Mouse (Mus musculus): ENCODE measurements around the gene Rps28. TPM values are rescaled to one million over a fixed set of nuclear protein-coding genes. Genes with fewer than 3 reads are reported as not detected.

Gene Rps28
- polyA plus RNA-seq, 1 experiment: 888 TPM

DNA sequence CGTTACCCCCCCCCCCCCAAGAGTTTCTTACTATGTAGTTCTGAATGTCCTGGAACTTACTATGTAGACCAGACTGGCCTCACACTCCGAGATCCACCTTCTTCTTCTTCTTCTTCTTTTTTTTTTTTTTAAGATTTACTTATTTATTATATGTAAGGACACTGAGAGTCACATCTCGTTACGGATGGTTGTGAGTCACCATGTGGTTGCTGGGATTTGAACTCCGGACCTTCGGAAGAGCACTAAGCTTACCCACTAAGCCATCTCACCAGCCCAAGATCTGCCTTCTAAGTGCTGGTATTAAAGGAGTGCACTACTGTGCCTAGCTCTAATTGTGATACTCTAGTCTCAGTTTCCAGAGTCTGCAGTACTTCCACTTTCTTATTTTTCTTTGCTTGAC is 9.0 kb downstream of the Rps28 start:
- no peak for DNase-seq (ENCODE audit: low read depth, low spot score)
- WGBS: 83% methylated on average over 6 of the region's 6 CpGs

DNA sequence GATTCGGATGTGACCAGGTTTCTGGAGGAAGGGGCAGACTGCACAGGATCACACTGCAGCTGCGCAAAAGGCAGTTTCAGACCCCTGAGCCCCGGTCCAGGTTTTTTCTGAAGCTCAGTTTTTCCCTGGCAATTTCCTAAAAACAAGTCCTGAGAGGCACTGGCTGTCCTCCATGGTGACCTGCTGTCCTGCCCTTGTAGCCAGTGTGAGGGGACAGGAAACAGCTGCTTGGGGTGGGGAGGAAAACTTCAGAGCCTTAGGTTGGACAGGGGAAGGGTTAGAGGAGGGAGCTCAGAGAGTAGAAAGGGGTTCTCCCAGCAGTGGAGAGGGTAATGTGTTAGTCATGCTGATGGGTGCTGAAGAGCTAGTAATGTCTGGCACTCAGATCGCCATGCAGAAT is 11.4 kb downstream of the Rps28 start:
- WGBS: 55% methylated on average over 4 of the region's 4 CpGs
- no peak for DNase-seq (ENCODE audit: low read depth, low spot score)

DNA sequence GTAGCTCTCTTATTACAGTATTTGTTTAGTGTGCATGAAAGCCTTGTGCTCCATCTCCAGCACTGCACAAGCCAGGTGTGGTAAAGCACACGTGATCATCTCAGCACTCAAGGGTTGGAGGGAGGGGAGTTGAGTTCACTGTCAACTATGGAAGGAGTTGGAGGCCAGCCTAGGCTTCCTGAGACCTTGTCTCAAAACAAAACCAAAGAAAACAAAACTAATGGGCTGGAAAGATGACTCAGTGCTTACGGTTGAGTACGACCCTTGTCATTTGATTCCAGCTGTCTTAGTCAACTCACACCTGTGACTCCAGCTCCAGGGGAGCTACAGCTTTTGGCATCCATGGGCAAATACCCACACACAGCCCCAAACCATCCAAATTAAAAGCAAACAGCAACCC is 11.9 kb downstream of the Rps28 start:
- WGBS: 13% methylated on average over 3 of the region's 3 CpGs
- no peak for DNase-seq (ENCODE audit: low read depth, low spot score)

DNA sequence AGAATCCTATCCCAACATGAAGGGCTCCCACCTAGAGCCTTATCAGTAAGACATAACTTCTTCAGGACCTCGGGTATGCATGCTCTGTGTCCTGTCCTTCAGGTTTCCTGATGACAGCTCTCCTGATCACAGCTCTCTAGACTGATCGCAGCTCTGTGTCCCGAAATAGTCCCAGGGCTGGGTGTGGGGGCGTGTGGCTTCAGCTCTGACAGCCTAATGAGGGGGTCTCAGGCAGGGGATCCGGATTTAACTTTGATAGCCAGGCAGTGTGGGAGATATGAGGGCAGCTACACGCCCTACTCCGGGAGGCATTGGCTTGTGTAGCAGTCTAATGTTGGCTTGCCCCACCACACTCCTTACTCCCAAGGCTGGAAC is 13.2 kb downstream of the Rps28 start:
- WGBS: 18% methylated on average over 7 of the region's 7 CpGs
- DNase-seq (ENCODE audit: low read depth, low spot score): no peak

DNA sequence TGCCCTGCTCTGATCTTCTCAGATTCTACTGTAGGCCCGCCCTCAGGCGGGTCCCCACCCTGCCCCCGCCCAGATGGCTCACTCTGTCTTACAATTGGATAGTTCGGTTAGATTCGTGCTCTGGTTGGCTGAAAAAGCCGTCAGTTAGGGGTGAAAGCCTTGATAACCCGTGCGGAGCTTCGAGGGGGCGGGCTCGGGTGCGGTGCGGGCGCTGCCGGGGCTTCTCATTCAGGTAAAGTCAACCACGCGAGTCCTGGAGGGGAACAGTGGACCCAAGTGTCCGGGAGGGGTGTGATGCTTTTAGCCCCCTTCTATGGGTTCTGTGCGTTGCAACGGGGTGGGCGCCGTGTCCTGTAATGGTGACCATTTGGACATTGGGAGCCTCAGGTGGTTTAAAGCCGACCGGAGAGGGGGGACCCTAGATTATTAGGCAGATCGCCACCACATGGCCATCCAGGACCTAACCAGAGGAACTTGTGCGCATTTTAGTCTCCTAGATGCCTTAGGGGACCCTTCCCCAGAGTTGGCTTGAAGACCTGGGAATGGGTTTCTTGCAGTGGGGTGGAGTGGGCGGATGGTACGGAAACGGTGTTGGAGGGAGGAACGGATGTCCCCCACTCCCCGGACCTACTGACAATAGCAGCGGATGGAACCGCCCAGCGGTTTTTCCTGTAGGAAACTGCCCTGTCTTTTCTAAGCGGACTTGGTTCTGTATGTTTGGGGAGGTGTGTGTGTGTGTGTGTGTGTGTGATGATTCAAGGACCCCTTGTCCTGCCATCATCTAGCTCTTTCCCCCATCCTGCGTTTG is 13.8 kb downstream of the Rps28 start, which contains the start of gene Kank3:
Gene Kank3, plus strand, starts transcription at position 186 of the 808 bp plus-strand sequence.
- WGBS: 2% methylated on average over 36 of the region's 36 CpGs
- DNase-seq (ENCODE audit: low read depth, low spot score): peak; percentile 95

DNA sequence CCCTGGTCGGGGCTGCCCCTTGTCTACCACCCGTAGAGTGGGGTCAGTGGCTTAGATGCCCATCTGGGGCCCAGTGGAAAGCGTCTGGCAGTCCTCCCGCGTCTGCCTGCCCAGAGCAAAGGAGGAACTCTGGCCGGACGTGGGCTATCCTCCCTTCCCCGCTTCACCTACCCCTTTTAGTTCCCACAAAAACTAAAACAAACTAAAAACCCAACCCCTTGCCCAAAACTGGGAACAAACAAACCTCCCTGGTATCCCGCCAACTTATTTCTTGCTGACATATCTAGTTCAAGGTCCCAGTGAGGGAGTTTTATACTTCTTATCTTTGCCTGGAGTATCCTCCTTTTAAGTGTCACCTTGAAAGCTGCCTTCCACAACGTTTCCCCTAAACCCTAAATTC is 16.2 kb downstream of the Rps28 start:
- 32% methylated on average over 10 of the region's 10 CpGs for WGBS

DNA sequence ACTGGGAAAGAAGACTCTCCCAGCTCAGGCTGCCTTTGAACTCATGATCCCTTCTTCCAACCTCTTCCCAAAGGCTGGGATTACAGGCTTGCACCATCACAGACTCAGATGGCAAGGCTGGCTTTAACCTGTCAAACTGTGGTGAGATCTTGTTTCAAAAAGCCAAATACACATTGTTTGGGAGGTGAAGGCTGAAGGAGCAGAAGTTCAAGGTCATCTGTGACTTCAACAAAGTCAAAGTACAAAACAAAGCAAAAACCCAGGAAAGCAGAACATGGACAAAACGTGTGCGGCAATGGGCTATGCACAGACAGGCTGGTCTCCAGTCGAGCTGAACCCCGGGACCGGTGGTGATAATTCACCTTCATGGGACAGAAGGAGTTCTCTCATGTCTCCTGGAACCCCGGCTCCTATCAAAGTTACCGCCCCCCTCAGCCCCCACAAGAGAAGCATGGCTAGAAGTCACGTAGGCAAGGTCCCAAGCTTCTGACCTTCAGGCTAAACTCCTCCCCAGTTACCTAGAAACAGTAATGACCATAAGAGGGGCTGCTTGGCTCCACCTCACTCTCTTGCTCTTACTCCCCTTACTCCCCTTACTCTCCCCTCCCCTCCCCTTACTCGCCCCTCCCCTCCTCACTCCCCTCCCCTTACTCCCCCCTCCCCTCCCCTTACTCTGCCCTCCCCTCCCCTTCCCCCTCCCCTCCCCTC is 17.0 kb downstream of the Rps28 start:
- WGBS: 58% methylated on average over 8 of the region's 9 CpGs
- no peak for DNase-seq (ENCODE audit: low read depth, low spot score)

More for the DNA sequence above, 16.2 kb downstream of the Rps28 start:
- no peak for DNase-seq (ENCODE audit: low read depth, low spot score)

DNA sequence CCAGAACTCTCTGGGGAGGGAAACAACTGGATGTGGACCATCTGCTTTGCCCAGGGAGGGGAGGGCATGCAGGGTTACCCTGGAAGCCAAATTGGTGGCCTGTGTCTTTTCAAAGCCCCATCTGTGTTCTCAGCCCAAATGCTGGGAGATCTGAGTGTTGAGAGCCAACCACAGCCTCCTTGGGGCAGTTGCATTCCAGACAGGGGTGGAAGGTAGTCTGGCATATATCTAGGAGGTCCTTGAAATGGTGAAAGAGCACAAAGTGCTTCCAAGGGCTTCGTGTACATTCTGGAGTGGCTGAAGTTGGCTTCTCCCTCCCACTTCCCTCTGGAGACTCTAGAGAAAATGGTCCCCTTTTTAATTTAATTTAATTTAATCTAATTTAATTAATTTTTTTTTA is 19.6 kb downstream of the Rps28 start:
- DNase-seq (ENCODE audit: low read depth, low spot score): no peak
- WGBS: 44% methylated on average over 1 of the region's 1 CpGs

DNA sequence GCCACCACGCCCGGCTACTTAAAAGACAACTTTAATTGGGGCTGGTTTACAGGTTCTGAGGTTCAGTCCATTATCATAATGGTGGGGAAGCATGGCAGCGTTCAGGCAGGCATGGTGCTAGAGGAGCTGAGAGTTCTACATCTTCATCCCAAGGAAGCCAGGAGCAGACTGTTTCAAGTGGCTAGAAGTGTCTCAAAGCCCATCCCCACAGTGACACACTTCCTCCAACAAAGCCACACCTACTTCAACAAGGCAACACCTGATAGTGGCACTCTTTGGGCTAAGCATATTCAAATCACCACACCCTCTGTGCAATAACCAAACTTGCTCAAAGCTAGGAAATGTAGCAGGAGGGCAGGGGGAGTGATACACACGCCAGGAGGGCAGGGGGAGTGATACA is 20.2 kb downstream of the Rps28 start:
- no peak for DNase-seq (ENCODE audit: low read depth, low spot score)
- WGBS: 53% methylated on average over 4 of the region's 4 CpGs

DNA sequence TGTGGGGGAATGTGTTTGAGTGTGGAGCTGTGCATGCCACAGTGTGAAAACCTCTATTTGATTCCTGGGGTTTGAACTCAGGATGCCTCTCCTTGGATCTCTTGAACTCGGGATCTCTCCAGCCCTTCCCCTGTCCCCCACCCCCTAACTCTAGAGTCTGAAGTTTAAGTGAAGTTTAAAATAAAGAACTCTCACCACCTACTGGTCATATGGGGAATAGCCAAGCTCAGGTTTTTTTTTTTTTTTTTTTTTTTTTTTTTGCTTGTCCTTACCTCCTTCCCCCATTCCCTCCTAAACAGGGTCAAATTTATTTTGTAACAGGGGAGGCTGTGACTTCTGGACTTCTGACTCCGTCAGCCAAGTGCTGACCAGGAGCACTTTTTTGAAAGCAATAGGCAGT is 22.1 kb downstream of the Rps28 start:
- no peak for DNase-seq (ENCODE audit: low read depth, low spot score)
- 0% methylated on average over 2 of the region's 2 CpGs for WGBS

DNA sequence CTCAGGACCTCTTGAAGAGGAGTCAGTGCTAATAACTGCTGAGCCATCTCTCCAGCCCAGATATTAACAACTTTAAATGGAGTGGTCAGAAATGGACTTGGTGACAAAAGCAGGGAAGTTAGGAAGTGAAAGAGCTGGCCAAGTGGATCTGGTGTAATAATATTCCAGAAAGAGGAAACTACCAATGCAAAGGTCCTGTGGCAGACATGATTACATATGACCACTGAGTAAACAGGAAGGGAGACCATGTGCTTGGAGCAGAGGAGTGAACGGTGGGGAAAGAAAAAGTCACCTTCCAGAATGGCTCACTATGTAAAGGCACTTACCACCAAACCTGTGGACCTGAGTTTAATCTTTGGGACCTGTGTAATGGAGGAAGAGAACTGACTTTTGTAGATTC is 25.1 kb downstream of the Rps28 start:
- no peak for DNase-seq (ENCODE audit: low read depth, low spot score)
- 25% methylated on average over 1 of the region's 1 CpGs for WGBS

DNA sequence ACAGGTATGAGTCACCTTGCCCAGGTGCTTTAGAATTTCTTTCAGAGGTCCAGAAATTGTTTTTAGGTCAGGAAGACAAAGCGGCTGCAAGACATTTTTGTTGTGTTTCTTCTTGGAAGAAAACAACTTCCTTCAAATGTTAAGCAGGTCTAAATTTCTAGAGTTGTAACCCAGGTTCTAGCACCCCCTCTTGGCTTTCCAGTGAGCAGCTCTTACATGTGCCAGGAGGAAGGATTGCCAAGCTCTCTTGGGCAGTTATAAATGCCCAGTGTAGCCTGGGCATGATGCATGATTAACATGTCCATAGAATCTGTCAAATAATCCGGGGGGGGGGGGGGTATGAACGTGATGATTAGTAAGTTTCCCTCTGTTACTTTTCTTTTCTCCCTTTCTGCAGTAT is 26.1 kb downstream of the Rps28 start:
- DNase-seq (ENCODE audit: low read depth, low spot score): no peak
- 39% methylated on average over 3 of the region's 3 CpGs for WGBS

DNA sequence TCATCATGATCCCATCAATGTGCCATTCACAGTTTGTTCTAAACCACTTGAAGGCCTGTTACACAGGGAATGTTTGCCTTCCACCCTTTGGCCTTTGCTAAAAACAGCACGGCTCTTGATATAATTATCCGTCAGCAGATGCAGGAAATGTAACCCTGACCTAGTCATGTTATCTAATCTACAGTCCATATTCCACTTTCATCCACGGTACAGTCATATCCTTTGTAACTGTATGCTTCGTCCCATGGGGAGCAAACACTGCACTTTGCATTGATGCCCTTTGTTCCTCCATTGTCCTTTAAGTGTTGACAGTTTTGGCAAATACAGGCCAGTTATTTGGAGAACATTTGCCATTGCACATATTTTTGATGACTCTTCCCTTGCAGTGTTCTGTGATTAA is 35.6 kb downstream of the Rps28 start:
- WGBS: 22% methylated on average over 4 of the region's 4 CpGs
- no peak for DNase-seq (ENCODE audit: low read depth, low spot score)

DNA sequence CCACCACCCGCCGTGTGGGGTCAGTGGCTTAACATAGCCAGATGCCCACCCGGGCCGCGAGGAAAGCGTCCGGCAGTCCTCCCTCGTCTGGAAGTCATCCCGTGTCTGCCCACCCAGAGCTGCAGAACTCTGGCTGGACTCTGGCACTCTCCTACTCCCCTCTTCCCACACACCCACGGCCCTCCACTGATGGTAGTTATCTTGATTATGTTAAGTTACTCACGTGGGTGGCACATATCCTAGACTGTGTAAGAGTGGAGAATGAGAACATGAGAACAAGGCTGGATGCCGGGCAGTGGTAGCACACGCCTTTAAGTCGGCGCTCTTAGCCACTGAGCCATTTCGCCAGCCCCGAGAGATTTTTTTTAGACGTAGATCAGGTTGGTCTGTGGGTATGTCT is 38.0 kb downstream of the Rps28 start:
- 87% methylated on average over 18 of the region's 18 CpGs for WGBS
- no peak for DNase-seq (ENCODE audit: low read depth, low spot score)

DNA sequence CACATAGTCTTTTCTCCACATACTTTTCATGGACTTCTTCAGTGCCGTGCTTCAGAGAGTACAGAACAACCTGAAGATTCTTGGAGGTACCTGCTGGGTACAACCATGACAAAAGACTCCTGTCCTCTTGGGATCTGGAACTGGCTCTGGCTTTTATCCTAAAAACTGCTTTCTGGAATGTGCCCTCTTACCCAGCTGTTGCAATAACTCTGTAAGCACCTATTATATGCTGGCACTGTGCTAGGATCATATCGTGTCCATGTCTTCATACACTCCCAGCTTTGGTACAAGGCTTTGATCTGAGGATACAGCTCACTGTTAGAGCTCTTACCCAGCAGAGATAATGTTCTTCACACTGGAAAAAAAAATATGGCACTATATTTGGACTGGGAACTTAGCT is 39.4 kb downstream of the Rps28 start:
- WGBS: 74% methylated on average over 2 of the region's 2 CpGs
- no peak for DNase-seq (ENCODE audit: low read depth, low spot score)

DNA sequence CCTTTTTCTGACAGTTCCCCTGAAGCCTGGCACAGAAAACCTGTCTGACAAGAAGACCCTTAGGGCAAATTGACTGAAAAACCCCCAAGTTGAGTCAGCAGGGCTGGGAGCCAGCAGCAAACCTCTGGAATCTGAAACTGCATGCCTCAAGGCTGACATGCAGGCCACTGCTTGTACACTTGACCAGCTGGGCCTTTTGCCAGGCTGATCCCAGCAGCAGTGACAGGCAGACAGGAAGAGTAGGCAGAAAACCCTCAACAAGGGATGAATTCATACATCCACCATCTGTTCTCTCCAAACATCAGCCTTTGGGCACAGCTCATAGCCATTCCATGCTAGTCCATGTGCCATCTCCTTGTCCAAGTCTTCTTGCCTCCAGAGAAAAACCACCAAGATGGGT is 41.0 kb downstream of the Rps28 start:
- no peak for DNase-seq (ENCODE audit: low read depth, low spot score)

DNA sequence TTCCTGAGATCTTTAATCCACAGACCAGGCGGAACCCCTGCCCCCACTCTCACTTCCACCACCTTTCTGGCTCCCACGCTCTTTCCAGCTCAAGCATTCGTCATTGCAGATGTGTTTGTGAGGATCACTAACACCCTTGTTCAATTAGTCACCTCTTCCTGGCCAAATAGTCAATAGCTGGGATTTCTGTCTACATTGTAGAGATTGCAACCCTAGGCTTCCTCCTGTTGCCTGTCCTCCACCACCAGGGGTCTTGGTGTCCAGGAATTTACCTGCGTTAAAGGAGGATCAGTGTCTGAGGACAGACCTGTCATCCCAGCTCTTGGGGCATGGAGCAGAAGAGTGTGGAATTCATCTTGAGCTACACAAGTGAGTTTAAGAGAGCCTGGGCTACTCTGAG is 42.3 kb downstream of the Rps28 start:
- 62% methylated on average over 4 of the region's 4 CpGs for WGBS
- no peak for DNase-seq (ENCODE audit: low read depth, low spot score)

DNA sequence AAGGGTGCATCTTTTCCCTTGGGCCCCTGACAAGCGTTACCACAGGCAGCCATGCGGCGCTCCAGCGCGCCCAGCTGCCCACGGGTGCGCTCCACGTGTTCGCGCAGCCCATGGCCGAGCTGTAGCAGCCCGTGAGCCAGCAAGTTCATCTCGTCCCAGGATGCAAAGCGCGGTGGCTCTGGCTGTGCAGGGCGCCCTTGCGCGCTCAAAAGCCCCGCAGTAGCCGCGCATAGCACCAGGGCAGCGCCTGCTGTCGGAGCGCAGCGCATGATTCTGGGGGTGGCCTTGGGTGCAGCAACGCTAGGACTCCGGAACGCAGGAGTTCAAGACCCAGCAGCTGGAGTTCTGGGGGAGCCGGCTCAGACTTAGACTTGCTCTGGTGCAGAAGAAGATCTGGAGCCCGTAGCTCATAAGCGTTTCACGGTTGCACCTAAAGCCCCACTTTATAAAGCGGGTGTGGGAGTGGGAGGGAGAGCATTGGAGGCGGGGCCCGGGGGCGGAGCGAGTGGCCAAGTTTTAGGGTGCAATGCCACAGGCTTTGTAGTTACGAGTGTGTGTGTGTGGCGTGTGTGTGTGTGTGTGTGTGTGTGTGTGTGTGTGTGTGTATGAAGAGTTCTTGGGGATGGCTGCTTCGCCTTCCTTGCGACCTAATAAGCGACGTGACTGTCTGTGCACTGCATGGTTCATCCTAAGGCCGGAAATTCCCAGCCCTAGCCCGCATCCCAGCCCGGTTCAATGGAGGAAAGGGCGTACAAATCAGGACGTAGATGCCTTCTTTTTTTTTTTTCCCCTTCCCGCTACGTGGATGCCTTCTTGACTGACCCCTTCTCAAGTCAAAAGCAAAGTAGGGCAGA is 43.0 kb downstream of the Rps28 start, which contains the start of gene Angptl4:
Gene Angptl4, minus strand, starts transcription at position 707 of the 854 bp plus-strand sequence.
- WGBS: 2% methylated on average over 50 of the region's 50 CpGs
- DNase-seq (ENCODE audit: low read depth, low spot score): no peak

DNA sequence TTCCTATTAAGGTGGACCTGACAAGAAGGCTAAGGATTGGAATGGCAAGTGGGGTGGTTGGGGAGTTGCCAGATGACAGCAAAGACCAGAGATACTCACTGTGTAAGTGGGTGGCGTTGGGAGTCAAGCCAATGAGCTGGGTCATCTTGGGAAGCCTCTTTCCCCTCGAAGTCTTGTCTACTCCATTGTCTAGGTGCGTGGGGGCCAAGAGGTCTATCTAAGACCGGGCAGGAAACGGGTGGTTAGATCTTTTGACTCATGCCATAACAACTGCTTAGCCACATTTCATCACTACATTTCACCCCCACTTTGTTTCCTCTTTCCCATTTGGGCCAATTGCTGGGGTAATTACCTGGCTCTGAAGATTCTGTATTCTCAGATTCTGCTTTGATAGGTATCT is 43.9 kb downstream of the Rps28 start:
- no peak for DNase-seq (ENCODE audit: low read depth, low spot score)
- WGBS: 70% methylated on average over 5 of the region's 5 CpGs

DNA sequence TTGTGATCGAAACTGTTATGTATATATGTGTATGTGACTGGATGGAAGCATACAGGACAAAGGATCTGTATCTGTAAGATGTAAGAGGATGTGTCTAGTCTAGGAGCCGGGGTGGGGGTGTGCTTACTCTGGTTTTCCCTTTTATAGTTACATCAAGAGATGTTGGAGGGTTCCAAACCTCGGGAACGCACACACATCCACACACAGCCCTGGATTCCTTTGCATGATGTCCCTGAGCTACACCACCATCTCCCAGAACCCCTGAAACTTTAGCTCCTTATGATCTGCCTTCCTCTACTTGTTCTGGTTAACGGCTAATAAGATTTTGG is 44.4 kb downstream of the Rps28 start:
- DNase-seq (ENCODE audit: low read depth, low spot score): no peak
- WGBS: 67% methylated on average over 5 of the region's 5 CpGs
